Mouse (Mus musculus) testis, adult 2 months (tissue): ENCODE data around the gene Nol10.

Experiments
- CTCF ChIP-seq: fragments of 200-500 bp; IDR thresholded peaks from 2 replicates; pipeline ENCODE4 v1.5.1; 2012; ENCODE audit warnings: low read depth, mild to moderate bottlenecking, inconsistent platforms, low read length, moderate library complexity; ENCODE audit not compliant: control insufficient read depth, insufficient read depth, insufficient replicate concordance
- POLR2A ChIP-seq: fragments of 200-500 bp; IDR thresholded peaks from 2 replicates; pipeline ENCODE4 v1.6.1; 2012; ENCODE audit warnings: low read depth, mild to moderate bottlenecking, inconsistent platforms, low read length, moderate library complexity; ENCODE audit not compliant: control insufficient read depth

- TF ChIP-seq POLR2A (no peak), CTCF (no peak)
Measured at GRCm38 (mm10) chr12:17324549-17325470, 23.4 kb upstream of the Nol10 start.
